Mouse (Mus musculus) stomach, embryonic 16.5 days (tissue): ENCODE results near the gene Tecr. TPM values are rescaled to one million over a fixed set of nuclear protein-coding genes. Genes with fewer than 3 reads are reported as not detected.

Source experiments
- ATAC-seq: fragments of 200-750 bp; cut with Nextera tagmentation; 2 replicates; pipeline ENCODE4 v1.8.0; 2017; ENCODE audit warnings: moderate number of reproducible peaks, moderate TSS enrichment; ENCODE audit not compliant: insufficient read depth, low FRiP score
- H3K27ac ChIP-seq: fragments of 300-500 bp; sonication (generic); 2 replicates; pipeline ENCODE4 v1.5.1; 2014; ENCODE audit warnings: low read length
- H3K27me3 ChIP-seq: fragments of 300-500 bp; sonication (generic); 2 replicates; pipeline ENCODE4 v1.6.1; 2014; ENCODE audit warnings: low read length, control low read depth, mixed read lengths; ENCODE audit not compliant: control insufficient read depth, insufficient read depth
- H3K36me3 ChIP-seq: fragments of 300-500 bp; sonication (generic); 2 replicates; pipeline ENCODE4 v1.6.1; 2014; ENCODE audit warnings: low read length; ENCODE audit not compliant: control insufficient read depth, insufficient read depth
- H3K4me1 ChIP-seq: fragments of 300-500 bp; sonication (generic); 2 replicates; pipeline ENCODE4 v1.6.1; 2014; ENCODE audit warnings: low read length, control low read depth, mixed read lengths; ENCODE audit not compliant: control insufficient read depth, insufficient read depth
- H3K4me2 ChIP-seq: fragments of 300-500 bp; sonication (generic); 2 replicates; pipeline ENCODE4 v1.6.1; 2014; ENCODE audit warnings: low read depth, low read length, mixed read lengths
- H3K4me3 ChIP-seq: fragments of 300-500 bp; sonication (generic); replicated peaks from 2 replicates; pipeline ENCODE4 v1.5.1; 2014; ENCODE audit warnings: mild to moderate bottlenecking, low read length
- H3K9ac ChIP-seq: fragments of 300-500 bp; sonication (generic); 2 replicates; pipeline ENCODE4 v1.6.1; 2014; ENCODE audit warnings: low read length
- H3K9me3 ChIP-seq: fragments of 300-500 bp; sonication (generic); replicated peaks from 2 replicates; pipeline ENCODE4 v1.6.1; 2016; ENCODE audit warnings: low read length, control low read depth; ENCODE audit not compliant: control insufficient read depth
- WGBS: fragments of 180-500 bp; shearing (Covaris S2); extraction: QIAGEN DNeasy Blood & Tissue Kit; methylation state at CpG from one replicate; pipeline ENCODE4 v1.1.7; 2014; 5-methylcytosine and 5-hydroxymethylcytosine counted together
- polyA plus RNA-seq: library from polyadenylated mRNA; unstranded; fragments of >200 nt; fragmentation: Nextera tagmentation; extraction: Ambion mirVana; gene quantifications from 2 replicates; pipeline ENCODE4 v1.2.1, GENCODE M21; 2015

Tecr gene
- polyA plus RNA-seq, 1 experiment from 2014 or later = 503 TPM

- Histone ChIP-seq H3K4me1 (peaks cover 6% of the 10 kb centered on the region), H3K9ac (no peak overlapping the region; the same call in 1 of the 2 replicates), H3K4me3 (peak overlapping the region; percentile 88; the same call in 1 of the 2 replicates), H3K4me2 (peak overlapping the region; percentile 68; the same call in 1 of the 2 replicates), H3K9me3 (no peaks in the 10 kb centered on the region), H3K36me3 (no peaks in the 10 kb centered on the region), H3K27me3 (no peaks in the 10 kb centered on the region), H3K27ac (no peak overlapping the region)
- ATAC-seq = no peak
- WGBS = 76% methylated on average over 9 of the region's 9 CpGs
Observed at GRCm38 (mm10) chr8:83565731-83566375, 41.9 kb downstream of the Tecr start.

GRCm38 (mm10) chr8:83563246-83563645, 44.5 kb downstream of the Tecr start:
- WGBS = 74% methylated on average over 4 of the region's 4 CpGs
- H3K27ac ChIP-seq = no peak overlapping the region
- ATAC-seq = no peak

GRCm38 (mm10) chr8:83562669-83563068, 45.1 kb downstream of the Tecr start:
- Histone ChIP-seq H3K4me3 (no peak overlapping the region), H3K4me2 (no peak overlapping the region), H3K9ac (no peak overlapping the region), H3K36me3 (no peaks in the 10 kb centered on the region), H3K4me1 (peaks cover 3% of the 10 kb centered on the region), H3K9me3 (no peaks in the 10 kb centered on the region), H3K27ac (no peak overlapping the region), H3K27me3 (no peaks in the 10 kb centered on the region)
- ATAC-seq = no peak
- 63% methylated on average over 3 of the region's 3 CpGs for WGBS

More at GRCm38 (mm10) chr8:83563246-83563645, 44.5 kb downstream of the Tecr start:
- H3K9ac ChIP-seq = no peak overlapping the region
- H3K9me3 ChIP-seq = no peaks in the 10 kb centered on the region
- H3K4me3 ChIP-seq = no peak overlapping the region
- H3K36me3 ChIP-seq = no peaks in the 10 kb centered on the region
- H3K27me3 ChIP-seq = no peaks in the 10 kb centered on the region
- no peak overlapping the region for H3K4me2 ChIP-seq
- peaks cover 6% of the 10 kb centered on the region for H3K4me1 ChIP-seq

- no peak for ATAC-seq
- 71% methylated on average over 3 of the region's 3 CpGs for WGBS
- Histone ChIP-seq H3K9me3 (no peaks in the 10 kb centered on the region), H3K36me3 (no peaks in the 10 kb centered on the region), H3K27ac (no peak within 1 kb of the TSS), H3K4me1 (no peaks in the 10 kb centered on the region), H3K4me3 (no peak within 1 kb of the TSS), H3K4me2 (no peak within 1 kb of the TSS), H3K27me3 (no peaks in the 10 kb centered on the region), H3K9ac (no peak within 1 kb of the TSS)
Observed at GRCm38 (mm10) chr8:83535736-83536135, 72.0 kb downstream of the Tecr start, which contains the start of gene Olfr370. Olfr370 (plus strand) TSS chr8:83535780.

- Histone ChIP-seq H3K27me3 (no peaks in the 10 kb centered on the region), H3K4me1 (no peaks in the 10 kb centered on the region), H3K9me3 (no peaks in the 10 kb centered on the region), H3K27ac (no peak overlapping the region), H3K4me2 (no peak overlapping the region), H3K9ac (no peak overlapping the region), H3K36me3 (no peaks in the 10 kb centered on the region), H3K4me3 (no peak overlapping the region)
- 75% methylated on average over 2 of the region's 2 CpGs for WGBS
- no peak for ATAC-seq
Observed at GRCm38 (mm10) chr8:83534802-83535201, 73.0 kb downstream of the Tecr start.

Other genes with a start within 250 kb of the Tecr start
- 0.47 and 0.61 TPM in 2 replicates for gene Clgn, start 218.1 kb downstream of the Tecr start, polyA plus RNA-seq
- 88.7 and 98.3 TPM in 2 replicates for gene Scoc, start 149.6 kb downstream of the Tecr start, polyA plus RNA-seq
- gene Olfr370, start 72.2 kb downstream of the Tecr start, polyA plus RNA-seq = not detected in 2 replicates
- gene Ndufb7, start 41.3 kb downstream of the Tecr start, polyA plus RNA-seq = 285 and 326 TPM in 2 replicates
- gene Dnajb1, start 222 bp upstream of the Tecr start, polyA plus RNA-seq = 69.6 and 74.3 TPM in 2 replicates
- 190 TPM in 2 replicates for gene Gipc1, start 44.7 kb upstream of the Tecr start, polyA plus RNA-seq
- 5.7 and 6.3 TPM in 2 replicates for gene Ptger1, start 58.7 kb upstream of the Tecr start, polyA plus RNA-seq
- gene Pkn1, start 91.2 kb upstream of the Tecr start, polyA plus RNA-seq = 14.7 and 19.9 TPM in 2 replicates
- 154 and 167 TPM in 2 replicates for gene Ddx39, start 107.2 kb upstream of the Tecr start, polyA plus RNA-seq
- gene Adgre5, start 133.4 kb upstream of the Tecr start, polyA plus RNA-seq = 40.5 and 45.6 TPM in 2 replicates